Mouse (Mus musculus) lung, embryonic 16.5 days (tissue): ENCODE data around the gene Trappc5. TPM values are rescaled to one million over a fixed set of nuclear protein-coding genes. Genes with fewer than 3 reads are reported as not detected.

Experiments used
- ATAC-seq: fragments of 200-750 bp; cut with Nextera tagmentation; 2 replicates; pipeline ENCODE4 v1.8.0; 2017; ENCODE audit warnings: low read depth, mild to moderate bottlenecking, moderate library complexity
- H3K27ac ChIP-seq: fragments of 300-500 bp; sonication (generic); 2 replicates; pipeline ENCODE4 v1.5.1; 2014; ENCODE audit warnings: mild to moderate bottlenecking, control low read depth, low read length
- H3K27me3 ChIP-seq: fragments of 300-500 bp; sonication (generic); 2 replicates; pipeline ENCODE4 v1.6.1; 2014; ENCODE audit warnings: low read depth, low read length, mixed read lengths; ENCODE audit not compliant: control insufficient read depth, insufficient read depth
- H3K36me3 ChIP-seq: fragments of 300-500 bp; sonication (generic); 2 replicates; pipeline ENCODE4 v1.6.1; 2014; ENCODE audit warnings: low read length; ENCODE audit not compliant: control insufficient read depth, insufficient read depth
- H3K4me1 ChIP-seq: fragments of 300-500 bp; sonication (generic); replicated peaks from 2 replicates; pipeline ENCODE4 v1.6.1; 2014; ENCODE audit warnings: low read length, mixed read lengths; ENCODE audit not compliant: control insufficient read depth, insufficient read depth
- H3K4me2 ChIP-seq: fragments of 300-500 bp; sonication (generic); 2 replicates; pipeline ENCODE4 v1.6.1; 2014; ENCODE audit warnings: low read depth, low read length, control low read depth
- H3K4me3 ChIP-seq: fragments of 300-500 bp; sonication (generic); 2 replicates; pipeline ENCODE4 v1.5.1; 2014; ENCODE audit warnings: mild to moderate bottlenecking, low read length, control low read depth
- H3K9ac ChIP-seq: fragments of 300-500 bp; sonication (generic); 2 replicates; pipeline ENCODE4 v1.6.1; 2014; ENCODE audit warnings: low read length, control low read depth
- H3K9me3 ChIP-seq: fragments of 300-500 bp; sonication (generic); 2 replicates; pipeline ENCODE4 v1.6.1; 2016; ENCODE audit warnings: low read length; ENCODE audit not compliant: control insufficient read depth
- WGBS: fragments of 180-500 bp; shearing (Covaris S2); extraction: QIAGEN DNeasy Blood & Tissue Kit; methylation state at CpG from one replicate; pipeline ENCODE4 v1.1.7; 2014; 5-methylcytosine and 5-hydroxymethylcytosine counted together
- polyA plus RNA-seq: library from polyadenylated mRNA; unstranded; fragments of >200 nt; fragmentation: Nextera tagmentation; extraction: Ambion mirVana; gene quantifications from 2 replicates; pipeline ENCODE4 v1.2.1, GENCODE M21; 2015

Gene Trappc5
- polyA plus RNA-seq, 1 experiment from 2014 or later: 36.4 TPM

DNA sequence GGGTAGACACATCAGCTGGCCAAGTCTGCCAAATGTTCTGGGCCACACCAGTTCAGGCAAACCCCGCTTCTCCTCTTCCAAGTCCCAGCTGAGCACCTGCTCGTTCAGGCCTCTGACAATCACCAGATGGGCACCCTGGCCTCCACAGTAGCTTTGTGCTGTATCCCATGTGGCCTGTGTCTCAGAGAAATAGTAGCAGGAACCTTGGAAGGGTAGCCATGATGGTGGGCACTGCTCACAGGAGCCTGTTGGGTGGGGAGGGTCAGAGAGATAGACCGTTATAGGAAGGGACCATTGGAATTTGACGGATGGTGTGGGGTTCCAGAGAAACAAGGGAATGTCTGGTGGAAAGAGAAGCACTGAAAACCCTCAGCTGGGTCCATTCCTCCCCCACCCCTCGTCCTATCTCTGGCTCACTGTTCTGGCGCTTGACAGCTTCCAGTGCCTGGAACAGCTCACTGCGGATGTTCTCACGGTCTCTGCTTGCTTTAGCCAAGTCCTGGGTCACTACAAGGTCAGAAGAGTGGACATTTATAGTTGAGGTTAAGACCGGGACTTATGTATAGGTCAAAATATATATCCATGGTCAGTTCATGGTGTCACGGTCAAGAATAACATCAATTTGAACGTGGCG is 41.3 kb downstream of the Trappc5 start:
- Histone ChIP-seq H3K4me3 (no peak overlapping the region), H3K27me3 (no peaks in the 10 kb centered on the region), H3K9ac (no peak overlapping the region), H3K9me3 (no peaks in the 10 kb centered on the region), H3K36me3 (no peaks in the 10 kb centered on the region), H3K4me2 (no peak overlapping the region), H3K4me1 (no peaks in the 10 kb centered on the region), H3K27ac (no peak overlapping the region)
- 73% methylated on average over 12 of the region's 12 CpGs for WGBS
- ATAC-seq: no peak

DNA sequence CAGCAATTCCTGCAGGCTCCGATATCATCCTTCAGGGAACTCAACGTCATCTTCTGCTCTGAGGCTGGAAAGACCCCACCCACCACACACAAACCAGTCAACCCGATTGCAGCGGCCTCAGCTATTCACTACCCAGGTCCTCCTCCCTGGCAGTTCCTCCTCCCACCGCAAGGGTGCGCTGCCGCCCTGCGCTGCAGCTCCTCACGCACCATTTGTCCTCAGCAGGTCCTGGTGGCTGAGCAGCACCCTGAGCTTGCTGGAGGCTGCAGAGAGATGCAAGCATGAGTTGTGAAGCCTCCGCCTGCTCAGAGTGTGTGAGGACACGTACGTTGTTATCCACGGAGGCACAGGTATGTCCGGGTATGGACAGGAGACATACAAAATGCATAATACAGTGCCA is 42.5 kb downstream of the Trappc5 start:
- no peaks in the 10 kb centered on the region for H3K36me3 ChIP-seq
- 15% methylated on average over 14 of the region's 14 CpGs for WGBS
- H3K27ac ChIP-seq: no peak overlapping the region
- H3K4me3 ChIP-seq: no peak overlapping the region
- no peaks in the 10 kb centered on the region for H3K9me3 ChIP-seq
- no peaks in the 10 kb centered on the region for H3K4me1 ChIP-seq
- ATAC-seq: peak; percentile 15; the same call in 1 of the 2 replicates
- H3K27me3 ChIP-seq: no peaks in the 10 kb centered on the region
- no peak overlapping the region for H3K9ac ChIP-seq
- no peak overlapping the region for H3K4me2 ChIP-seq

DNA sequence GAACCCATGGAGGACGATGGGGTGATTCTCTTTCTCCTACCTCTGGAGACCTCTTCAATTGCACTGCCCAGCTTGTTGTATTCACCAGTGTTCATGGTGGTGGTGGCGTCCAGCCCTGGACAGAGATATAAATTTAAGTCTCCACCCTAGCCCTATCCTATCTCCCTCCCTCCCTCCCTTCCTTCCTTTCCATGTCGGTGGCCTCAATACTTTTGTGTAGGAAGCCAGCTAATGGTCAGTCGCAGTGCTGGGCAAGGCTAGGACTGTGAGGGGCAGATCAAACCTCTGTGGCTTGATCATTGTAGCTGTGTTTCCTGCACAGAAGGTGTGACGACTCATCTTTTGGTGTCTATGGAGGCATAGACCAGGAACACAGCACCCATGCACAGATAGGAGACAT is 44.5 kb downstream of the Trappc5 start, which contains the start of gene Clec4g:
Gene Clec4g (minus strand): TSS at position 101 of the 400 bp plus-strand sequence.
- WGBS: 58% methylated on average over 5 of the region's 5 CpGs
- Histone ChIP-seq H3K9ac (no peak within 1 kb of the TSS), H3K4me1 (no peaks in the 10 kb centered on the region), H3K9me3 (no peaks in the 10 kb centered on the region), H3K36me3 (no peaks in the 10 kb centered on the region), H3K4me3 (no peak within 1 kb of the TSS), H3K4me2 (no peak within 1 kb of the TSS), H3K27ac (no peak within 1 kb of the TSS), H3K27me3 (no peaks in the 10 kb centered on the region)
- ATAC-seq: no peak

DNA sequence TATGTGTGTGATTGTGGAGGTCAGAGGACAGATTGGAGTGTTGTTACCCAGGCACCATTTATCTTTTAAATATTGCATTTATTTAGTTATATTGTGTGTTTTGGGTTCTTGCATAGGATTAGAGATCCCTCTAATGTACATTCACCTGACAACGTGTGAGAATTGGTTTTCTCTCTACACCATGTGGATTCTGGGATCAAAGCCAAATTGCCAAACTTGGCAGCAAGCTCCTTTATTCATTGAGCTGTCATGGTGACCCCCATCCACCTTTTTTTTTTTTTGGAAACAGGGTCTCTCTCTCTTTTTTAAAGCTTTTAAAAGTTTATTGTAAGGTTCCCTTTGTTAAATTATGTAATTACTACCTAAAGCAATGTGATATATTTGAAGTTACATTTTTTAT is 44.9 kb downstream of the Trappc5 start:
- Histone ChIP-seq H3K4me1 (no peaks in the 10 kb centered on the region), H3K36me3 (no peaks in the 10 kb centered on the region), H3K4me2 (no peak overlapping the region), H3K9me3 (no peaks in the 10 kb centered on the region), H3K4me3 (no peak overlapping the region), H3K27ac (no peak overlapping the region), H3K9ac (no peak overlapping the region), H3K27me3 (no peaks in the 10 kb centered on the region)
- ATAC-seq: no peak
- WGBS: 13% methylated on average over 1 of the region's 1 CpGs

Other genes starting within 250 kb of the Trappc5 start
- gene Pex11g, start 208.6 kb upstream of the Trappc5 start, polyA plus RNA-seq: 9.5 and 11.1 TPM in 2 replicates
- gene Tex45, start 205.4 kb upstream of the Trappc5 start, polyA plus RNA-seq: not detected in 2 replicates
- gene Zfp358, start 183.2 kb upstream of the Trappc5 start, polyA plus RNA-seq: 39.1 and 41.8 TPM in 2 replicates
- 48.0 and 53.0 TPM in 2 replicates for gene Mcoln1, start 175.8 kb upstream of the Trappc5 start, polyA plus RNA-seq
- 27.3 and 30.9 TPM in 2 replicates for gene Pnpla6, start 160.9 kb upstream of the Trappc5 start, polyA plus RNA-seq
- gene C330021F23Rik, start 108.3 kb upstream of the Trappc5 start, polyA plus RNA-seq: 1.1 and 2.2 TPM in 2 replicates
- gene Camsap3, start 89.0 kb upstream of the Trappc5 start, polyA plus RNA-seq: 6.9 and 7.7 TPM in 2 replicates
- 56.1 and 56.3 TPM in 2 replicates for gene Xab2, start 55.0 kb upstream of the Trappc5 start, polyA plus RNA-seq
- 97.8 and 111 TPM in 2 replicates for gene Pet100, start 54.8 kb upstream of the Trappc5 start, polyA plus RNA-seq
- 0.10 and 0.34 TPM in 2 replicates for gene Pcp2, start 50.8 kb upstream of the Trappc5 start, polyA plus RNA-seq
- 91.6 and 112 TPM in 2 replicates for gene Stxbp2, start 45.3 kb upstream of the Trappc5 start, polyA plus RNA-seq
- gene Retn, start 20.5 kb upstream of the Trappc5 start, polyA plus RNA-seq: 0.18 TPM in 1 of 2 replicates, not detected in the other
- gene Mcemp1, start 10.5 kb upstream of the Trappc5 start, polyA plus RNA-seq: 2.8 and 4.2 TPM in 2 replicates
- 10.0 and 10.6 TPM in 2 replicates for gene Fcor, start 3.9 kb upstream of the Trappc5 start, polyA plus RNA-seq
- gene Fcer2a, start 17.9 kb downstream of the Trappc5 start, polyA plus RNA-seq: 0.15 and 0.18 TPM in 2 replicates
- gene Clec4g, start 44.4 kb downstream of the Trappc5 start, polyA plus RNA-seq: 0.43 and 0.62 TPM in 2 replicates
- 0.30 and 0.47 TPM in 2 replicates for gene Cd209a, start 72.7 kb downstream of the Trappc5 start, polyA plus RNA-seq
- gene Cd209e, start 178.0 kb downstream of the Trappc5 start, polyA plus RNA-seq: not detected in 2 replicates
- not detected in 2 replicates for gene Cd209d, start 202.3 kb downstream of the Trappc5 start, polyA plus RNA-seq